Mouse (Mus musculus) lung, postnatal 0 days (tissue): ENCODE data around the gene Setd1b. TPM values are rescaled to one million over a fixed set of nuclear protein-coding genes. Genes with fewer than 3 reads are reported as not detected.

Experiments used
- ATAC-seq: fragments of 200-750 bp; cut with Nextera tagmentation; 2 replicates; pipeline ENCODE4 v1.8.0; 2017; ENCODE audit warnings: moderate library complexity
- DNase-seq: peaks from one replicate; pipeline ENCODE4 v3.0.0-alpha.2; 2016; ENCODE audit warnings: low spot score
- H3K27ac ChIP-seq: fragments of 300-500 bp; sonication (generic); 2 replicates; pipeline ENCODE4 v1.5.1; 2014; ENCODE audit warnings: antibody characterized with exemption, mild to moderate bottlenecking, low read length, mixed read lengths
- H3K27me3 ChIP-seq: fragments of 300-500 bp; sonication (generic); replicated peaks from 2 replicates; pipeline ENCODE4 v1.6.1; 2014; ENCODE audit warnings: low read length, mixed read lengths; ENCODE audit not compliant: insufficient read depth
- H3K36me3 ChIP-seq: fragments of 300-500 bp; sonication (generic); 2 replicates; pipeline ENCODE4 v1.6.1; 2014; ENCODE audit warnings: low read length, mixed read lengths; ENCODE audit not compliant: insufficient read depth
- H3K4me1 ChIP-seq: fragments of 300-500 bp; sonication (generic); 2 replicates; pipeline ENCODE4 v1.6.1; 2014; ENCODE audit warnings: antibody characterized with exemption, low read depth, low read length, mixed read lengths; ENCODE audit not compliant: insufficient read depth
- H3K4me2 ChIP-seq: fragments of 300-500 bp; sonication (generic); replicated peaks from 2 replicates; pipeline ENCODE4 v1.6.1; 2014; ENCODE audit warnings: low read depth, mild to moderate bottlenecking, low read length, moderate library complexity, mixed read lengths
- H3K4me3 ChIP-seq: fragments of 300-500 bp; sonication (generic); 2 replicates; pipeline ENCODE4 v1.5.1; 2014; ENCODE audit warnings: low read depth, low read length
- H3K9ac ChIP-seq: fragments of 300-500 bp; sonication (generic); replicated peaks from 2 replicates; pipeline ENCODE4 v1.6.1; 2014; ENCODE audit warnings: low read depth, mild to moderate bottlenecking
- H3K9me3 ChIP-seq: fragments of 300-500 bp; sonication (generic); 2 replicates; pipeline ENCODE4 v1.6.1; 2016; ENCODE audit warnings: low read length, mixed read lengths
- CTCF ChIP-seq: IDR thresholded peaks from 2 replicates; pipeline ENCODE4 v1.5.1; 2016; ENCODE audit warnings: antibody characterized with exemption, mild to moderate bottlenecking
- EP300 ChIP-seq: IDR thresholded peaks from 2 replicates; pipeline ENCODE4 v1.6.1; 2016; ENCODE audit warnings: antibody characterized with exemption, mild to moderate bottlenecking, control low read depth
- WGBS: fragments of 180-500 bp; shearing (Covaris S2); extraction: QIAGEN DNeasy Blood & Tissue Kit; methylation state at CpG from one replicate; pipeline ENCODE4 v1.1.7; 2014; 5-methylcytosine and 5-hydroxymethylcytosine counted together
- polyA plus RNA-seq: library from polyadenylated mRNA; unstranded; fragments of >200 nt; fragmentation: Nextera tagmentation; extraction: Ambion mirVana; gene quantifications from 2 replicates; pipeline ENCODE4 v1.2.1, GENCODE M21; 2015

The Setd1b gene
- polyA plus RNA-seq, 1 experiment from 2014 or later, result 6.2 TPM

- Histone ChIP-seq H3K4me2 (no peak overlapping the region), H3K4me1 (peaks cover 11% of the 10 kb centered on the region), H3K9ac (no peak overlapping the region), H3K36me3 (peaks cover 20% of the 10 kb centered on the region), H3K4me3 (no peak overlapping the region), H3K27me3 (no peaks in the 10 kb centered on the region), H3K9me3 (no peaks in the 10 kb centered on the region), H3K27ac (no peak overlapping the region)
- 71% methylated on average over 1 of the region's 1 CpGs for WGBS
- no peak for ATAC-seq
- DNase-seq, result no peak
- no peak for TF ChIP-seq CTCF
- TF ChIP-seq EP300, result no peak
Measured at GRCm38 (mm10) chr5:123152901-123153300, 10.9 kb downstream of the Setd1b start.

- DNase-seq, result peak; percentile 88
- 22% methylated on average over 7 of the region's 7 CpGs for WGBS
- TF ChIP-seq EP300 (no peak), CTCF (peak; percentile 86)
Measured at GRCm38 (mm10) chr5:123155425-123155824, 13.4 kb downstream of the Setd1b start.

GRCm38 (mm10) chr5:123156763-123157162 is 14.8 kb downstream of the Setd1b start:
- Histone ChIP-seq H3K27me3 (no peaks in the 10 kb centered on the region), H3K9ac (no peak overlapping the region), H3K36me3 (peaks cover 49% of the 10 kb centered on the region), H3K4me2 (no peak overlapping the region), H3K27ac (no peak overlapping the region), H3K9me3 (no peaks in the 10 kb centered on the region), H3K4me1 (no peaks in the 10 kb centered on the region), H3K4me3 (no peak overlapping the region)
- TF ChIP-seq CTCF (peak; percentile 64), EP300 (no peak)
- DNase-seq (no peak), ATAC-seq (no peak)
- 84% methylated on average over 12 of the region's 12 CpGs for WGBS

More at GRCm38 (mm10) chr5:123155425-123155824, 13.4 kb downstream of the Setd1b start:
- no peaks in the 10 kb centered on the region for H3K9me3 ChIP-seq
- no peaks in the 10 kb centered on the region for H3K27me3 ChIP-seq
- peaks cover 6% of the 10 kb centered on the region for H3K4me1 ChIP-seq
- peak; percentile 57 for ATAC-seq
- H3K9ac ChIP-seq, result no peak overlapping the region
- no peak overlapping the region for H3K4me3 ChIP-seq
- H3K36me3 ChIP-seq, result peaks cover 41% of the 10 kb centered on the region
- no peak overlapping the region for H3K4me2 ChIP-seq
- H3K27ac ChIP-seq, result no peak overlapping the region

GRCm38 (mm10) chr5:123157972-123158371 is 16.0 kb downstream of the Setd1b start:
- WGBS, result 83% methylated on average over 4 of the region's 4 CpGs
- peaks cover 50% of the 10 kb centered on the region for H3K36me3 ChIP-seq
- no peak overlapping the region for H3K9ac ChIP-seq
- H3K4me3 ChIP-seq, result no peak overlapping the region
- H3K4me1 ChIP-seq, result no peaks in the 10 kb centered on the region
- no peaks in the 10 kb centered on the region for H3K9me3 ChIP-seq
- DNase-seq (no peak), ATAC-seq (no peak)
- TF ChIP-seq EP300 (no peak), CTCF (no peak)
- no peak overlapping the region for H3K27ac ChIP-seq
- no peaks in the 10 kb centered on the region for H3K27me3 ChIP-seq
- H3K4me2 ChIP-seq, result no peak overlapping the region

GRCm38 (mm10) chr5:123159446-123159845 is 17.5 kb downstream of the Setd1b start:
- DNase-seq (no peak), ATAC-seq (no peak)
- peaks cover 58% of the 10 kb centered on the region for H3K36me3 ChIP-seq
- no peak overlapping the region for H3K27ac ChIP-seq
- no peaks in the 10 kb centered on the region for H3K27me3 ChIP-seq
- no peak overlapping the region for H3K4me3 ChIP-seq
- no peak overlapping the region for H3K4me2 ChIP-seq
- H3K4me1 ChIP-seq, result no peaks in the 10 kb centered on the region
- WGBS, result 94% methylated on average over 4 of the region's 4 CpGs
- H3K9ac ChIP-seq, result no peak overlapping the region
- TF ChIP-seq CTCF (no peak), EP300 (no peak)
- H3K9me3 ChIP-seq, result no peaks in the 10 kb centered on the region

- WGBS, result 94% methylated on average over 13 of the region's 15 CpGs
- H3K36me3 ChIP-seq, result peaks cover 58% of the 10 kb centered on the region
- H3K4me2 ChIP-seq, result no peak overlapping the region
- DNase-seq (no peak), ATAC-seq (no peak)
- no peaks in the 10 kb centered on the region for H3K4me1 ChIP-seq
- H3K9me3 ChIP-seq, result no peaks in the 10 kb centered on the region
- no peak overlapping the region for H3K27ac ChIP-seq
- H3K4me3 ChIP-seq, result no peak overlapping the region
- no peaks in the 10 kb centered on the region for H3K27me3 ChIP-seq
- H3K9ac ChIP-seq, result no peak overlapping the region
- no peak for TF ChIP-seq EP300
- no peak for TF ChIP-seq CTCF
Measured at GRCm38 (mm10) chr5:123159866-123160265, 17.9 kb downstream of the Setd1b start.

GRCm38 (mm10) chr5:123160341-123160740 is 18.3 kb downstream of the Setd1b start:
- Histone ChIP-seq H3K4me2 (no peak overlapping the region), H3K27me3 (no peaks in the 10 kb centered on the region), H3K4me3 (no peak overlapping the region), H3K36me3 (peaks cover 58% of the 10 kb centered on the region), H3K9me3 (no peaks in the 10 kb centered on the region), H3K9ac (no peak overlapping the region), H3K4me1 (no peaks in the 10 kb centered on the region), H3K27ac (no peak overlapping the region)
- TF ChIP-seq CTCF (no peak), EP300 (no peak)
- DNase-seq (no peak), ATAC-seq (no peak)
- 89% methylated on average over 15 of the region's 15 CpGs for WGBS
